Mouse (Mus musculus) frontal cortex, postnatal 10 days (tissue): ENCODE measurements at regions not wholly inside any gene's neighbourhood (a gene's known extent, or its start where the extent isn't known, plus 50 kb on each side); places are given as distances from the start of the nearest gene placed in this dataset.

Source experiments
- DNase-seq, 2 experiments: peaks; one replicate each; pipeline ENCODE4 v3.0.0; 2022; ENCODE audit warnings: low spot score in 2 of 2, mixed read lengths in 1 of 2

DNA sequence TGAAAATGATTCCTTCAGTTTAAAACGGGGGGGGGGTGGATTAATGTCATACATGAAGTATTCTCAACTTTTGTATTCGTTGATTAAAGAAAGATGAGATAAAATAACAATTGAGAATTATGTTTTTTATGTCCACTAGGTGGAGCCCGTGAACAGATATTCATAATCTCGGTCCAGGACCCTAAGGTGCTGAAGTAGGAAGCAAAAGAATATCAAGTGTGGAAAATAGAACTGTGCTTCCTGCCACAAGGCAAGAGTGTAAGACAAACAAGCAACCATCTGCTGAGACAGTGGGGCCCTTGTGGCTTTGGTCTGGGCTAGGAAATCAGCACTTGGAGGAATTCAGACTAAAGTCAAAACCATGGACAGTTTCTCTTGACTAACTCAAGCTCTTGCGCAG lies 50.9 kb upstream of the Kap start:
- DNase-seq: no peak

DNA sequence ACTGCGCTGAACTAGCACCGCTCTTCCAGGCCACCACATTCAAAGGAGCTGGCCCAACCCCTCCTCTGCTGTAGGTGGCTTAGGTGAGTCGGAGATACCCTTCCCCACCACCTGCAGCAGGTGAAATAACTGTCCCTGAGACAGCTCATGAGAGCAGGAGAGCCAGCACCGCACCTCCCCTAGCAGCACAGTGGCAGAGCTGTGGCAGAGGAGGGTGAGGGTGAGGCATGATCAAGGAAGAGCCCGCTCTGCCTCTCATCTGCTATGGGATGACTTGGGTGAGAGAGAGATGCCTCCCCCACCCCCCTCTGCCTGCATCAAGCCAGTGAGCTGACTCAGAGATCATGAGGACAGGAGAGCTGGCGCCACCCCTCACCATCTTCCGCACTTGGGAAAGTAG lies 81.1 kb upstream of the Kap start:
- DNase-seq: no peak

DNA sequence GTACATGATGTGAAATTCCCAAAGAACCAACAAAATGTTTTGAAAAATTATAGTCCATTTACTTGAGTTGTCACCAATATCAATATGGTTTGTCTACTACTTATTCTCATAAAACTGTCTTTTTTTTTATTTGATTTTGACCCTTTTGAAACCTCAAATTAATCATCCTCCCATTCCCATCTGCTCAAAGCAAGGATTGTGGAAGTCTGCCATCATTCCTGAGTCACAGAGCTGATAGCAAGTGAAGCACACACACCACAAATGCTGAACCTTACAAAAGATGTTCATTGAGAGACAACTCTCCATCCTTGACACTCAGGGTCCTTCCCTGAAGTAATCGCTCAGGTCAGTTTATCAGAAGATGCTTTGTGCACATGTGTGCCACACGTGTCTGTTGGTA lies 82.1 kb upstream of the Kap start:
- DNase-seq: no peak

GRCm38 (mm10) chr6:133959902-133960634 lies 75.4 kb upstream of the Etv6 start:
- no peak for DNase-seq

- peak; percentile 26 to 73 for DNase-seq
Measured at GRCm38 (mm10) chr6:133960713-133961112, 74.8 kb upstream of the Etv6 start.

DNA sequence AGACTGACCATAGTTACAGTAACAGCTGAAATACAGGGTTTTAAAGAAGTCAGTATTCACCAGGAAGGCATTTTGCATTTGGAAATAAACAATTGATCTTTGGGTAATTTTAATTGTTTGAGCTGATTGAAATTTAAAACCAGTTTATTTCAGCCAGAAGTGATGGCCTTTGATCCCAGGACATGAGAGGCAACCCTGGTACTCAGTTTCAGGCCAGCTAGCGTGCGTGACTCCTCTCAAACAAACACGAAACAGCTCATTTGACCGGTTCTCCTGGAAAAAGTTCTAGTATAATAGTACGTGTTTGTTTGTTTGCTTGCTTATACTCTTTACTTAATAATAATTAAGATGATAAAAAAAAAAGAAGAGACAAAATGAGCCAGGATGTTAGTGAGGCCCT lies 72.9 kb upstream of the Etv6 start:
- DNase-seq: no peak

DNA sequence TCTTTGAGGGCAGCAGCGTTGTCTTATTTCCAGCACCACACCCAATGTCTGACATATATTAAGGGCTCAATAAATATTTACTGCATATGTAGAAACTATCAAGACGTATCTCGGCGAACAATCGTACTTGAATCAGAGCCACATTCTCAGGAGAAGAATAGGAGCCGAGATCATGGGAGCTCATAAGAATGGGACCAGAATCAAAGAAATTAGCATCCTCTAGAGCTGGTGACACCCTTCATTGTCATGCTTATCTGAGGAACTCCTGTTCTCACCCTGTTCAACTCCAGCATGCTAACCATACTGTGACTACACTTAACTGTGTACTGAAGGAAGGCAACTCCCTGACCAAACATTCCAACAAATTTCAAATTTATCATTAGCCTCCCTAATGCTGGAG lies 72.2 kb upstream of the Etv6 start:
- no peak for DNase-seq

GRCm38 (mm10) chr6:133967286-133967685 lies 68.2 kb upstream of the Etv6 start:
- no peak for DNase-seq

DNA sequence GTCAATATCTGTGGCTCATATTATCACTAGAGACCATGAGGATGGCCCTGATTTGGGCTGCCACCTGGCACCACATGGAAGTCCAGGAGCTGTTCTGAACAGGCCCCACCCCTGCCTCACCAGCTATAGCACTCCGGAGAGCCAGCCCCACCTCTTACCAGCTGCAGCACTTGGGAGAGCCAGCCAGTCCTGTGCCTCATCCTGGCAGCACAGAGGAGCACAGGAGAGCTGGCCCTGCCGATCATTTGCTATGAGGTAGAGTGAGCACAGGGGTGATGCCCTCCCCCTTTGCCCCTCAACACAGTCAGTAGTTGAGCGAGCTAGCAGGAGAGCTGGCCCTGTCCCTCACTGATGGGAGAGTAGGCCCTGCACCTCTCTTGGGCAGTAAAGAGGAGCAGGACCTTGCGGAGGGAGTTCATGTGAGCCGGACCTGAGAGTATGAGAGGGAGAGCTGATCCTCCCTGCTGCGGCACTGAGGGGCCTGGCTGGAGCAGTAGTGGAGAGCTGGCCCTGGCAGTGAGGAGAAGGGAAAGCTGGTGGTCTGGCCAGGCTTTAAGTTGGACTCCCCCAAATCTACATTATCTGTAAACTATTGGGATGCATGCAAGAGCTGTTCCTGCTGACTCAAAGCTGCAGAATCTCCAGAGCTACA lies 63.3 kb upstream of the Etv6 start:
- DNase-seq: no peak

DNA sequence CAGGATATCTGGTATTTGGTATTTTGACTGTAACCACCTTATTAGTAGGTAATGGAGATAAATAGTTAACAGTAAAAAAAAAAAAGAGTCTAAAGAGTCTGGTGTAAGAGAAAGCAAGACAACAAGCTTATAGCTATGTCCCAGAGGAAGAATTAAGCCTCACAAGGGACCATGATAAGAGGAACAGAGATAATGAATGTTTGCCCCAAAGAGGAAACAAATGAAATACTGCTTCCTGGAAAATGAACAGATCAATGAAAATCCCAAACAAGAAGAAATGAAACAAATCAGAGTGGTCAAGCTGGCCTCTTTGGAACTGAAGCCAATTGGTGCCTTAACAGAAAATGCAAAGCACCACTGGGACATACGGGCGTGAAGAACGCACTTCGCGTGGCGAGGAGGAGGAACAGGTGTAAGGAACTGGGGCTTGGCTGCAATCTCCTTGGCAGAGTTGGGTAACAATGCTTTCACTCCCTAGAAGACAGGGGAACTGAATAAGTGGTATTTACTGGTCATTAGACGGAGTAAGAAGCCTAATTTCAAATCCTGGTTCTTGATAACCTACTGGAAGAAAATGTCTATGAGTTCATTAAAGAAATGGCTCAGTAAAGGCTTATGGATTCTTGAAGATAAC lies 62.2 kb upstream of the Etv6 start:
- DNase-seq: no peak

DNA sequence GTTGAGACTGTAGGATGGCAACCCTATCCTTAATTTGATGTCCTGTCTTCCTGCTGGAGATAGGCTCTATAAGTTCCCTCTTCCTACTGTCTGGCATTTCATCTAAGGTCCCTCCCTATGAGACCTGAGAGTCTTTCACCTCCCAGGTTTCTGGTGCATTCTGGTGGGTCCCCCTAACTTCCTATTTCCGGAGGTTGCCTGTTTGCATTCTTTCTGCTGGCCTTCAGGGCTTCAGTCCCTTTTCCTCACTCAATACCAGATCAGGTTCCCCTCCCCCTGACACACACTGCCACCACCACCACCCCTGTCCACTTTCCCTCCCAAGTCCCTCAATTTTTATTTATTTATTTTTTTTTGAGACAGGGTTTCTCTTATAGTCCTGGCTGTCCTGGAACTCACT lies 59.5 kb upstream of the Etv6 start:
- DNase-seq: no peak

GRCm38 (mm10) chr6:133976854-133977253 lies 58.6 kb upstream of the Etv6 start:
- no peak for DNase-seq

- no peak for DNase-seq
Measured at GRCm38 (mm10) chr6:133983804-133984514, 51.5 kb upstream of the Etv6 start.

- DNase-seq: no peak
Measured at GRCm38 (mm10) chr6:133984666-133985355, 50.7 kb upstream of the Etv6 start.
